Mouse (Mus musculus): ENCODE measurements around the gene Padi2. TPM values are rescaled to one million over a fixed set of nuclear protein-coding genes. Genes with fewer than 3 reads are reported as not detected.

Padi2 gene
- polyA plus RNA-seq, 1 experiment from 2014 or later, result 2.5 TPM

GRCm38 (mm10) chr4:140962207-140962909 is 56.2 kb downstream of the Padi2 start:
- Histone ChIP-seq H3K9ac (peak overlapping the region; percentile 86), H3K36me3 (peaks cover 21% of the 10 kb centered on the region), H3K4me1 (peaks cover 43% of the 10 kb centered on the region), H3K27ac (peak overlapping the region; percentile 81), H3K27me3 (replicated peaks) (peaks cover 12% of the 10 kb centered on the region; the same call in 1 of the 2 replicates), H3K4me2 (peak overlapping the region; percentile 90), H3K4me3 (peak overlapping the region; percentile 84), H3K9me3 (replicated peaks) (no peaks in the 10 kb centered on the region)
- no peak for ATAC-seq
- 47% methylated on average over 8 of the region's 8 CpGs for whole genome bisulfite sequencing (ENCODE audit: insufficient replicate concordance)

DNA sequence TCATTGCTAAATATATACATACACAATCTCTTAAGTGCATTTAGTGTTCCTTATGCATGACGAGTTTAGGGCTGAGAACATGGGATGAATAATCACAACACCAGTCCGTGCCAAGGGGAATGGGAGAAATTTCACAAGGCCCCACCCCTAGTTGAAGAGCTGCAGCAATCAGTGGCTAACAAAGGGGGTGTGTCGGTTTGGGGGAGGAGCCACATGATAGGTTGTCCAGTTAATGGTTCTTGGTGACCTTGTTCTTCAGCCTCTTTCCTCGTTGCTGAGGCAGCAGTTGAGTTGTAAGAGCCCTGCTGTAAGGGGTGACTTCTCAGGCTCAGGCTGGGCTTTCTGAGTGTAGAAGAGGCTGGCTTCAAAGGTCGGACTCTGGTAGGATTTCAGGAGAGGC is 56.8 kb downstream of the Padi2 start:
- no peak for ATAC-seq
- Histone ChIP-seq H3K36me3 (peaks cover 27% of the 10 kb centered on the region), H3K9me3 (replicated peaks) (no peaks in the 10 kb centered on the region), H3K4me3 (peak overlapping the region; percentile 84), H3K4me1 (peaks cover 39% of the 10 kb centered on the region), H3K4me2 (peak overlapping the region; percentile 90), H3K27me3 (replicated peaks) (peaks cover 8% of the 10 kb centered on the region; the same call in 1 of the 2 replicates), H3K27ac (0 out of 2 replicates have a peak overlapping the region, but pooled peaks have one; percentile 17), H3K9ac (peak overlapping the region; percentile 24; the same call in 1 of the 2 replicates)
- 28% methylated on average over 5 of the region's 5 CpGs for WGBS (ENCODE audit: insufficient replicate concordance)

GRCm38 (mm10) chr4:140963941-140964597 is 57.9 kb downstream of the Padi2 start:
- Histone ChIP-seq H3K27ac (no peak overlapping the region), H3K9ac (no peak overlapping the region), H3K4me2 (no peak overlapping the region), H3K4me3 (no peak overlapping the region), H3K4me1 (peaks cover 39% of the 10 kb centered on the region), H3K9me3 (replicated peaks) (no peaks in the 10 kb centered on the region), H3K27me3 (replicated peaks) (peaks cover 3% of the 10 kb centered on the region; the same call in 1 of the 2 replicates), H3K36me3 (peaks cover 37% of the 10 kb centered on the region)
- ATAC-seq, result no peak
- WGBS (ENCODE audit: insufficient replicate concordance), result 64% methylated on average over 9 of the region's 9 CpGs

- Histone ChIP-seq H3K36me3 (peaks cover 42% of the 10 kb centered on the region), H3K4me3 (no peak overlapping the region), H3K4me1 (peaks cover 39% of the 10 kb centered on the region), H3K4me2 (no peak overlapping the region), H3K9me3 (replicated peaks) (no peaks in the 10 kb centered on the region), H3K27me3 (replicated peaks) (no peaks in the 10 kb centered on the region), H3K9ac (no peak overlapping the region), H3K27ac (no peak overlapping the region)
- no peak for ATAC-seq
- 26% methylated on average over 7 of the region's 7 CpGs for WGBS (ENCODE audit: insufficient replicate concordance)
Measured at GRCm38 (mm10) chr4:140964620-140965019, 58.5 kb downstream of the Padi2 start.

- H3K4me3 ChIP-seq, result no peak overlapping the region
- 79% methylated on average over 11 of the region's 11 CpGs for WGBS (ENCODE audit: insufficient replicate concordance)
- no peak for ATAC-seq
- H3K4me1 ChIP-seq, result peaks cover 23% of the 10 kb centered on the region
- peaks cover 72% of the 10 kb centered on the region for H3K36me3 ChIP-seq
- no peaks in the 10 kb centered on the region for H3K9me3 ChIP-seq (replicated peaks)
- H3K4me2 ChIP-seq, result no peak overlapping the region
- H3K27me3 ChIP-seq (replicated peaks), result no peaks in the 10 kb centered on the region
- no peak overlapping the region for H3K27ac ChIP-seq
- H3K9ac ChIP-seq, result no peak overlapping the region
Measured at GRCm38 (mm10) chr4:140967386-140968159, 61.4 kb downstream of the Padi2 start.

GRCm38 (mm10) chr4:140971691-140972090 is 65.5 kb downstream of the Padi2 start:
- Histone ChIP-seq H3K27ac (no peak overlapping the region), H3K4me2 (no peak overlapping the region), H3K36me3 (peaks cover 96% of the 10 kb centered on the region), H3K9me3 (replicated peaks) (no peaks in the 10 kb centered on the region), H3K4me1 (peaks cover 8% of the 10 kb centered on the region; the same call in 1 of the 2 replicates), H3K4me3 (no peak overlapping the region), H3K9ac (no peak overlapping the region), H3K27me3 (replicated peaks) (no peaks in the 10 kb centered on the region)
- no peak for ATAC-seq
- WGBS (ENCODE audit: insufficient replicate concordance), result 79% methylated on average over 13 of the region's 13 CpGs

DNA sequence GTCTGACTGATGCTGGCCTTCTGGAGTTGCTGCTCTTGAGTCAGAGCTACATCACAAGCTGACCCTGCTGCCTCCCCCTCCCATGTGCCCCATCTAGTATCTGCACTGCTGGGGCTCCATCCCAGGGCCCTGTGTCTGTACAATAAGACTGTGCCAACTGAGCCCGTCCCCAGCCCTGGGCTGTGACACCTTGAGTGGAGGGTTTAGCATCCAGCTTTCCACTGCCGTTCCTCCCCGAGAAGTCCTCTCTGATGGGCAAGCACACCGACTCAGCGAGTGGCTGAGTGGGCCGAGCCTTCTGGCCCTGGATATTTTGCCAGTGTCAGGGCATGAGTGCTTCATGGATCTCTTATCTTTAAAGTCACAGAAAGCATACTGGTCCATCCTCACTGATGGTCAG is 68.3 kb downstream of the Padi2 start:
- Histone ChIP-seq H3K27ac (no peak overlapping the region), H3K9ac (no peak overlapping the region), H3K4me2 (no peak overlapping the region), H3K9me3 (replicated peaks) (no peaks in the 10 kb centered on the region), H3K4me3 (no peak overlapping the region), H3K36me3 (peaks cover 97% of the 10 kb centered on the region), H3K27me3 (replicated peaks) (no peaks in the 10 kb centered on the region), H3K4me1 (peaks cover 30% of the 10 kb centered on the region)
- ATAC-seq, result no peak
- WGBS (ENCODE audit: insufficient replicate concordance), result 86% methylated on average over 6 of the region's 6 CpGs

- Histone ChIP-seq H3K36me3 (peaks cover 97% of the 10 kb centered on the region), H3K9ac (no peak overlapping the region), H3K4me1 (peaks cover 30% of the 10 kb centered on the region), H3K4me2 (no peak overlapping the region), H3K9me3 (replicated peaks) (no peaks in the 10 kb centered on the region), H3K27ac (no peak overlapping the region), H3K4me3 (no peak overlapping the region), H3K27me3 (replicated peaks) (no peaks in the 10 kb centered on the region)
- WGBS (ENCODE audit: insufficient replicate concordance), result 83% methylated on average over 7 of the region's 7 CpGs
- no peak for ATAC-seq
Measured at GRCm38 (mm10) chr4:140975356-140975755, 69.2 kb downstream of the Padi2 start.

DNA sequence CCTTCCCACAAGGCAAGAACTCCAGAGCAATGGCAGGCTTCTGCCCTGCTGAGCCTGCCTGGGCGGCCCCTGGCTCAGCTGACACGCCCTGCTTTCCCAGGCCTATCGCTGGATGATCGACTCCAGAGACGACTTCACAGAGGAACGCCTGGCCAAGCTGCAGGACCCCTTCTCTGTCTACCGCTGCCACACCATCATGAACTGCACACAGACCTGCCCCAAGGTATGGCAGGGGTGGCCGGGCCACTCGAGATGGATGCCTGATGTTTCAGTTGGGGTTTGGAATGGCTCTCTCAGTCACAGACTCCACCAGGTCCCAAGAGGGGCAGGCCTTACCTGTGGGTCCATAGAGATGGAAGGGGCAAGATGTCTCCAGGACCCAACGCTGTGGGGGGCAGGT is 71.1 kb downstream of the Padi2 start:
- peaks cover 79% of the 10 kb centered on the region for H3K36me3 ChIP-seq
- no peak overlapping the region for H3K4me2 ChIP-seq
- H3K27me3 ChIP-seq (replicated peaks), result no peaks in the 10 kb centered on the region
- H3K4me3 ChIP-seq, result no peak overlapping the region
- H3K9ac ChIP-seq, result no peak overlapping the region
- no peak for ATAC-seq
- H3K4me1 ChIP-seq, result peaks cover 30% of the 10 kb centered on the region
- 68% methylated on average over 10 of the region's 10 CpGs for WGBS (ENCODE audit: insufficient replicate concordance)
- H3K9me3 ChIP-seq (replicated peaks), result no peaks in the 10 kb centered on the region
- H3K27ac ChIP-seq, result no peak overlapping the region

DNA sequence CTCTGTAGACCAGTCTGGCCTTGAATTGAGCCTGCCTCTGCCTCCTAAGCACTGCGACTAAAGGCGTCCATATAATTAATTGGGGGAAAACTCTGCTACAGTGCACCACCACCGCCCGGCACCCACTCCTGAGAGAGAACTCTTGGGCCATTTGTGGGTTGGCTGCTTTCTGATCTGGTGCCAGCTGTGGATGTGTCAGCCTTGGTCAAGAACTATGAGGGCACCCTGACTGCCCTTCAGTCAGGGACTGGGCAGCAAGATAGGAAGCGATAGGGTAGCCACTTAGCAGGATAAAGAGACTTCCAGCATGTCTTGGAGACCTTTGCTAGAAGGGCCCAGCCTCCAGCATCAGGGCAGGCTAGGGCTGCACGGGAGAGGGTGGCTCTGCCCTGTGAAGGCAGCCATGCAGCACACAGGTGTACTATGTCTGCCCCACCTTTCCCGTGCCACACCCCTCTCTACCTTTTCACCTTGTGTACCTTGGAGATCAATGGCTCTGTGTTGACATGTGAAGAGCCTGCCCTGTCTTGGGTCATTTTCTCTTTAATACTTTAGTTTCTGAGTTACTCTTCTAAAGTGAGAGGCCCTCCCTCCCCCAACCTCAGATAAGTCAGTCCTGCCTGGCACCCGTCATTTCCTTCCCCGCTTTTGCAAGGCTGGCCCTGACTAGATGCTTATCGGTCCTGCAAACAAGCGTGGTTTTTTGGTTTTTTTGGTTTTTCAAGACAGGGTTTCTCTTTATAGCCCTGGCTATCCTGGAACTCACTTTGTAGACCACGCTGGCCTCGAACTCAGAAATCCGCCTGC is 71.9 kb downstream of the Padi2 start:
- H3K9me3 ChIP-seq (replicated peaks), result no peaks in the 10 kb centered on the region
- no peak overlapping the region for H3K4me3 ChIP-seq
- peaks cover 34% of the 10 kb centered on the region for H3K4me1 ChIP-seq
- no peaks in the 10 kb centered on the region for H3K27me3 ChIP-seq (replicated peaks)
- WGBS (ENCODE audit: insufficient replicate concordance), result 52% methylated on average over 14 of the region's 14 CpGs
- ATAC-seq, result no peak
- 0 out of 2 replicates have a peak overlapping the region, but pooled peaks have one; percentile 21 for H3K4me2 ChIP-seq
- H3K27ac ChIP-seq, result no peak overlapping the region
- no peak overlapping the region for H3K9ac ChIP-seq
- H3K36me3 ChIP-seq, result peaks cover 71% of the 10 kb centered on the region

GRCm38 (mm10) chr4:140981605-140982004 is 75.5 kb downstream of the Padi2 start:
- WGBS (ENCODE audit: insufficient replicate concordance), result 82% methylated on average over 2 of the region's 2 CpGs

More at GRCm38 (mm10) chr4:140981605-140982004, 75.5 kb downstream of the Padi2 start:
- peaks cover 48% of the 10 kb centered on the region for H3K4me1 ChIP-seq
- H3K36me3 ChIP-seq, result peaks cover 37% of the 10 kb centered on the region
- H3K4me2 ChIP-seq, result no peak overlapping the region
- H3K27ac ChIP-seq, result no peak overlapping the region
- no peaks in the 10 kb centered on the region for H3K9me3 ChIP-seq (replicated peaks)
- no peaks in the 10 kb centered on the region; the same call in 1 of the 2 replicates for H3K27me3 ChIP-seq (replicated peaks)
- ATAC-seq, result no peak
- H3K9ac ChIP-seq, result no peak overlapping the region
- no peak overlapping the region for H3K4me3 ChIP-seq

Measured in liver, embryonic 12.5 days (tissue).